Mouse (Mus musculus): ENCODE measurements around the gene Pde4c.

The Pde4c gene

DNA sequence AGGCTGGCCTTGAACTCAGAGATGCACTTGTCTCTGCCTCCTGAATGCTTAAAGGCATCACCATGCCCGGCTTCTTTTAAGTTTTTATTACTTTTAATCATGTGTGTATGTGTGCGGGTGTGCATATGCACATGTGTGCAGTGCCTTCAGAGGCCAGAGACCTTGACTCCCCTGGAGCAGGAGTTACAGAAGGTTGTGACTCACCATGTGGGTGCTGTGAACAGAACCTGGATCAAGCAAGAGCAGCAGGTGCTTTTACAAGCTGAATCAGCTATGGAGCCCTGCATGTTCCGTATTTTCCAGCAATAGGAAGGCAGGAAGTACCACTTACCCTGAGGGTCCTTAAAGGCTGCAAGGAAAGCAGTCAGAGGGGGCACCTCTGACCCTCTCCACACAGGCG lies 32.3 kb upstream of the Pde4c start:
- CTCF ChIA-PET, result interaction anchor here in 2 of 4 experiments (1.0 to 1.3 kb wide), 4 partner anchors 16 to 62 kb away, joined by 3 to 7 read pairs (median 4); partner anchors contain the start of gene Lsm4 (in 1 of the 2)

DNA sequence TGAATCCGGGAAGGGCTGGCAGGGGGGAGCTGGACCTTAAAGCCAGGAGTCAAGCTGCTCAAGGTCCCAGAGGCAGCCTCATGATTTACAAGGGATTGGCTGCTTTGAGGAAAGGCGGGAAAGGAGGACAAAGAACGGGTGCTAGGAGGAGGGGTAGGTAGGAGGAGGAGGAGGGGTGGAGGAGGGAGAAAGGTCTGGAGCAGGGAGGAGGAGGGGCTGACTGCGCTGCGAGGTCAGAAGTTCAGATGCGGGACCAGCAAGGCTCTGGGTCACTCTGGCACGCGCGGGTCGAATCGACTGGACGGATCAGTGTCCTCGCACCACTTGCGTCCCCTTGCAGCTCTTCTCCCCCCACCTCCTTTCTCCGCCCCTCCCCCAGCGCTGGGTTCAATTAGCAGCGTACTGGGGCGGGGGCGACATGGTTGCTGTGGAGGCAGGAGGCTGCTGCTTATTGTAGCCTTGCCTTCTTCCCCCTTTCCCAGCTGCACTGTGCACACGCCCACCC lies 31.7 kb upstream of the Pde4c start:
- CTCF ChIA-PET, result interaction anchor here in 2 of 4 experiments (1.0 to 1.3 kb wide), 4 partner anchors 17 to 62 kb away, joined by 3 to 7 read pairs (median 4); partner anchors contain the start of gene Lsm4 (in 1 of the 2)
- POLR2A ChIA-PET, result interaction anchor here in 3 of 4 experiments (0.6 to 24.5 kb wide), 42 partner anchors 7 to 897 kb away, joined by 3 to 1467 read pairs (median 4); partner anchors contain the start of genes Lsm4 (in 3 of the 3), Arrdc2 (in 2 of the 3), Pgpep1 (in 2 of the 3) and Gm3336 (in 1 of the 3)

More for the DNA sequence above, 32.3 kb upstream of the Pde4c start:
- POLR2A ChIA-PET, result interaction anchor here in 3 of 4 experiments (0.6 to 24.5 kb wide), 38 partner anchors 7 to 897 kb away, joined by 3 to 1467 read pairs (median 5); partner anchors contain the start of genes Lsm4 (in 3 of the 3), Arrdc2 (in 2 of the 3), Pgpep1 (in 2 of the 3) and Gm3336 (in 1 of the 3)

DNA sequence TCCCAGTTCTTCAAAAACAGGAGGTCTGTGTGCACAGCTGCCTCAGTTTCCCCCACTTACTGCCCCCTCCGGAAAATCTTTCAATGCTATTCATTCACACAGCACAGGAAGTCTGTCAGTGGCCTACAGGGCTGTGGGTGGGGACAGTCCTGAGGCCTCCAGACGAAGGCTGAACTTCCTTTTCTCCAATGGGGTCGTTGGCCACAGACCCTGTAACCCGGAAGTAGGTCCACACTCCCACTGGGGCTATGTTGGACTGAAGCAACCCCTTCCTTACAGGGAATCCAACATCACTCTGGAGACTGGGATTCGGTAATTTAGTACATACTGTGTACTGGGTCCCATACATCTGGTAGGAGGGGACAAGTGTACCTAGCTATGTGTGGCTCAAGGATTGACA lies 29.9 kb upstream of the Pde4c start:
- ChIA-PET CTCF (interaction anchor here in 3 of 4 experiments (0.6 to 1.2 kb wide), 4 partner anchors 20 to 179 kb away, joined by 3 to 4 read pairs (median 4); partner anchors contain the start of gene Lsm4 (in 1 of the 3)), POLR2A (interaction anchor here (0.6 to 24.5 kb wide), 13 partner anchors 9 to 977 kb away, joined by 3 to 1467 read pairs (median 4); partner anchors contain the start of genes Lsm4 (in 4 of the 4), Arrdc2 (in 2 of the 4) and Mast3 (in 1 of the 4))

DNA sequence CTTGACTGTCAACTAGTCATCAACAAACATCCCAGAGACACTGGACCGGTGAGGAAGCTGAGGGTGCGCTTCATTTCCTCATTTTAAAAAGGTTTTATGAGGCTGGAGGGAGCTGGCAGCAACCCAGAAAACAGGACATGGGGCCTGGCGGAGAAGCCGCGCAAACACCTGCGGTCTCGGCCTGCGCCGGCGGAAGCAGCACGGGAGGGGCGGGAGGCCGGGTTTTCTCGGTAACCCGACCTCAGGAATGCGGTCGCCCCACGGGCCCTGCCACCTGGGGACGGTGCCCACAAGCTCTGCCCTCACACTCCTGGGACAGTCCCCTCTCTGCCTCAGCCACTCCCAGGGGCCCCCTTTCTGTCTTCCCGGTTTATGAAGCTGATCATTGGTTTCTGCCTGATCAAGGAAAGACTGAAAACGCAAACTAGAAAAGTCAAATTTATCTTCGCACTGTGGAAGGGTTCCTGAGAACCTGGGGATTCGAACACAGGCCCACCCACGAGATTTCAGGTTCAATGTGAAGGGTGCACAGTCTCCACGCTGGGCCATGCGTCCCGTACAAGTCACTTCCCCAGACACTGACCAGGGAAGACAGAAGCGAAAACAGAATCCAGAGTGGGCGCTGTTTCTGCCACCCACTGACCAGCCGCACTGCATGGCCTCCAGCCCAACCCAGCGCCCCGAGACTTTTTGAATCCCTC lies 28.1 kb upstream of the Pde4c start:
- CTCF ChIA-PET, result interaction anchor here in 1 of 4 experiments (1.5 to 7.5 kb wide), 2 partner anchors 22 to 56 kb away, joined by 8 to 93 read pairs; partner anchors contain the start of gene Lsm4
- POLR2A ChIA-PET, result interaction anchor here (0.8 to 24.5 kb wide), 44 partner anchors 9 to 198 kb away, joined by 3 to 1467 read pairs (median 16); partner anchors contain the start of genes Lsm4 (in 4 of the 4), Mpv17l2 (in 3 of the 4), Arrdc2 (in 2 of the 4) and Pgpep1 (in 2 of the 4)

DNA sequence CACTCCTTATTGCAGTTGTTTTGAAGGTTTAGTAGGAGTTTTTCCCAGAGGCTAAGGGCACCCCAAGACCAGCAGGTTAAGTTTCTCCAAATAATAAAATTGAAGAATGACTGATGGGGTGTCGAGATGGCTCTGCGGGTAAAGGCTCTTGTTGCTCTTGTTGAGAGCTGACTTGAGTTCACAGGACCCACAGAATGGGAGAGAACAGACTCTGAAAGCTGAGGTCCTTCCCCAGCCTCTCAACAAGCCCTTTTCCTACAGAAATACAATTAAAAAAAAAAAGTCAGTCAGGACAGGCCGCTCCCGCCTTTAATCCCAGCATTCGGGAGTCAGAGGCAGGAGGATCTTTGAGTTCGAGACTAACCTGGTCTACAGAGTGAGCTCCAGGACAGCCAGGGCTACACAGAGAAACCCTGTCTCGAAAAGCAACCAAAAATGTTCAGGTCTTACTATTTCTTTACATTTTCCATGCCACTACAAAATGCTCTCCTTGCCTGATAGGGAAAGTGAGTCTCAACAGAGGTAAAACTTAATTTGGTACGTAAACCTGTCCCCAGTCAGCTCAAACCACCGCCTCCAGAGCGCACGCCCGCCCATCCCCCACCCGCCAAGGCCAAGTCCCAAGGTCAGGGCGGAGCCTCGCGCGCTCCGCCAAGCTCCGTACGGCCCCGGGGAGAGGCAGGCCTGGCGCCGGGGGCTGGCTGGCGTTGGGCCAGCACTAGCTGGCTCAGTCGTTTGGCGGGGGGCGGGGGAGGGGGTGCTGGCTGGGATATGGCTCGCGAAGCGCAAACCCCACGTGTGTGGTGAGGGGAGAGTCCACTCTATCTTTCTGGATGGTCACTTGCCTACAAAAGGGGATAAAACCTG lies 27.3 kb upstream of the Pde4c start:
- ChIA-PET CTCF (interaction anchor here in 3 of 4 experiments (0.6 to 7.5 kb wide), 11 partner anchors 22 to 184 kb away, joined by 3 to 93 read pairs (median 5); partner anchors contain the start of genes Lsm4 (in 2 of the 3) and Rab3a (in 1 of the 3)), POLR2A (interaction anchor here (0.5 to 24.5 kb wide), 91 partner anchors 9 to 1089 kb away, joined by 3 to 1467 read pairs (median 5); partner anchors contain the start of genes Lsm4 (in 4 of the 4), Rab3a (in 4 of the 4), Arrdc2 (in 3 of the 4) and Mpv17l2 (in 3 of the 4))

DNA sequence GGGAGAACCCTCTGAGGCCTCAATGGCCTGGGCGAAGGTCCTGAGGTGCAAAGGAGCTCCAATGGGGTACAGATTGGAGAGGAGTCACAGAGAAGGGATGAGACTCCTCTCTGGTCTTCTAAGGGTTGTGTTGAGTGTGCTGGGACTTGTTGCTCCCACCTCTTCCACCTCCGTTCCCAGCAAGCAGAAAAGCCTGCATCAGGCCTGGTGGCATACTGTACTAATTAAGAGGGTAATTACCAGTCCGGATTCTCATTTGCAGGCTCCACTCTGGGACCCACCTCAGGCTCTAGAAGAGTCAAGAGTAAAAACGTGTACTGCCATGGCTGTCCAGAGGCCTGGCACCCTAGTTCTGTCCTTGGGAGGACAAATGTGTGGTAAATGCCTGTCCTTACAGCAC lies 26.6 kb upstream of the Pde4c start:
- POLR2A ChIA-PET, result interaction anchor here (0.5 to 24.5 kb wide), 80 partner anchors 8 to 980 kb away, joined by 3 to 1467 read pairs (median 8); partner anchors contain the start of genes Lsm4 (in 4 of the 4), Arrdc2 (in 3 of the 4), Mpv17l2 (in 3 of the 4) and Pgpep1 (in 3 of the 4)
- CTCF ChIA-PET, result interaction anchor here in 3 of 4 experiments (0.7 to 7.5 kb wide), 7 partner anchors 23 to 183 kb away, joined by 3 to 93 read pairs (median 8); partner anchors contain the start of gene Lsm4 (in 2 of the 3)

DNA sequence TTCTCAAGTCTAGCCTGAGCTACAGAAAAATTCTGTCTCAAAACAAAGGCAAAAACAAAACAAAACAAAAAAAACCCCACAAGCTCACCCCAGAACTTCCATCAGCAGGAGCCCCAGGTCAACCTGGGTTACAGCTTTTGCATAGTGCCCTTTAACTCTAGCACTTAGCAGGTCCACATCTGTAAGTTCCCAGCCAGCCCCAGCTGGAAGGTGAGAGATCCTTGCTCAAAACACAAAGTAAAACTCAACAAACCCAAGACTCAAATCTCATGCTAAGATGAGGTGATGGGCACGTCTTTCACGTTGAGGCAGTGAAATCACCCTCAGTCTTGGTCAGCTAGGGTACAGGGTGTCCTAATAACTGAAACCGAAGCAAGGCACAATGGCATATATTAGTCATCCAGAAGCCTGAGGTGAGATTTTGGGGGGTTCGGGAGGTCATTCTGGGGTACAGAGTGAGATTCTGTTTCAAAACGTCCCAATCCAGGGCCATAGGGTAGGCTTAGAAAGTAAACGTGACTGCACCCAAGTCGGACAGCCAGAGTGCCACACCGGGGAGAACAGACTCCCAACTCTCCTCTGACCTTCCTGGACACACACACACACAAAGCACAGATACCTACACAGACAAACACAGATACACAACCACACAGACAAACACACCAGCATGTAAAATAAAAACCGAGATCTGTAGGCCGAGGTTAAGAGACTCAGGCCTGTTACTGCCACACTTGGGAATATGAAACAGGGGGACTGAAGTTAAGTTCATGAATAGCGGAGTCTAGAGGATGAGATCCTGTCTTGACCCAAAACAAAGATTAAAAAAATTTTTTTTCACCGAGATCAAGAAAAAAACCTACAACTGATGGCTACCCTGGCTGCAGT lies 25.9 kb upstream of the Pde4c start:
- CTCF ChIA-PET, result interaction anchor here in 3 of 4 experiments (0.7 to 7.5 kb wide), 16 partner anchors 19 to 142 kb away, joined by 3 to 93 read pairs (median 4); partner anchors contain the start of genes Lsm4 (in 2 of the 3) and Arrdc2 (in 1 of the 3)
- POLR2A ChIA-PET, result interaction anchor here (0.5 to 24.5 kb wide), 239 partner anchors 9 to 1621 kb away, joined by 3 to 1467 read pairs (median 6); partner anchors contain the start of genes Arrdc2 (in 4 of the 4), Lsm4 (in 4 of the 4), Gm3336 (in 3 of the 4) and Mast3 (in 3 of the 4)

DNA sequence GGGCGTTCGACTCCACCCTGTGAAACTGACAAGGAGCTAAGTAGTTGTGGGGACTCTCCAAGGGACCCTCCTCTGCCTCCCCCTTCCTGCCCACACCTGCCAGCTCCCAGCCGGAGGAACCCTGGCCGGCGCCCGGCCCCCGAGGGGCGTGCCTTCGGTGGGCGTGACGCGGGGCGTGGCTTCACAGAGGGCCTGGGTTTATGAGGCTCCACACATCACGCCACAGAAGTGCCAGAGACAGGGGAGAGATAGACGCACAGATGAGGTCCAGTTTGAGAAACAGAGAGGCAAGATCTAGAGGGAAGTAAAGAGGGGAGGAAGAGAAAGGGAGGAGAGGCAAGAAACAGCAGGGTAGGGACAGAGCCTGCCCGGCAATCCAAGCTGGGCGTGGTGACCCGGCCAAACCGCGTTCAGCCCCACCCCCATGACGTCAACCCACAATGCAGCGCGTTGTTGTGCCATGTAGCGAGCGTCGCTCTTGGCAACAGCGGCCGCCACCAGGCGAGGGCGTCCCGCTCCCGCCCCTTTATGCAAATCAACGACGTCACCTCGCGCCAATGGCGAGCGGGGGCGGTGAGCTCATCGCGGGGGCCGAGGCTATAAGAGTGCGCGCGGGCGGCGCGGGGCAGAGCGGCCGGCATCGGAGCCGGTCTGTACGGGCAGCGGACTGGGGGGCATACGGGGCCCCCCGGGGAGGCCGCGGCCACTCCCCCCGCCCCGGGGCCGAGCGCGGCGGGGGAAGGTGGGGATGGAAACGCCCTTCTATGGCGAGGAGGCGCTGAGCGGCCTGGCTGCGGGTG lies 25.0 kb upstream of the Pde4c start, which contains the start of gene Jund:
Gene Jund, plus strand, starts transcription at position 640 of the 800 bp plus-strand sequence.
- ChIA-PET POLR2A (interaction anchor here (0.5 to 24.5 kb wide), 289 partner anchors 10 to 1635 kb away, joined by 3 to 1467 read pairs (median 5); partner anchors contain the start of genes Arrdc2 (in 4 of the 4), Lsm4 (in 4 of the 4), Ell (in 3 of the 4) and Fkbp8 (in 3 of the 4)), CTCF (interaction anchor here in 3 of 4 experiments (0.5 to 7.5 kb wide), 28 partner anchors 18 to 743 kb away, joined by 3 to 93 read pairs (median 4); partner anchors contain the start of genes Lsm4 (in 2 of the 3), Arrdc2 (in 1 of the 3) and Gm3336 (in 1 of the 3))

DNA sequence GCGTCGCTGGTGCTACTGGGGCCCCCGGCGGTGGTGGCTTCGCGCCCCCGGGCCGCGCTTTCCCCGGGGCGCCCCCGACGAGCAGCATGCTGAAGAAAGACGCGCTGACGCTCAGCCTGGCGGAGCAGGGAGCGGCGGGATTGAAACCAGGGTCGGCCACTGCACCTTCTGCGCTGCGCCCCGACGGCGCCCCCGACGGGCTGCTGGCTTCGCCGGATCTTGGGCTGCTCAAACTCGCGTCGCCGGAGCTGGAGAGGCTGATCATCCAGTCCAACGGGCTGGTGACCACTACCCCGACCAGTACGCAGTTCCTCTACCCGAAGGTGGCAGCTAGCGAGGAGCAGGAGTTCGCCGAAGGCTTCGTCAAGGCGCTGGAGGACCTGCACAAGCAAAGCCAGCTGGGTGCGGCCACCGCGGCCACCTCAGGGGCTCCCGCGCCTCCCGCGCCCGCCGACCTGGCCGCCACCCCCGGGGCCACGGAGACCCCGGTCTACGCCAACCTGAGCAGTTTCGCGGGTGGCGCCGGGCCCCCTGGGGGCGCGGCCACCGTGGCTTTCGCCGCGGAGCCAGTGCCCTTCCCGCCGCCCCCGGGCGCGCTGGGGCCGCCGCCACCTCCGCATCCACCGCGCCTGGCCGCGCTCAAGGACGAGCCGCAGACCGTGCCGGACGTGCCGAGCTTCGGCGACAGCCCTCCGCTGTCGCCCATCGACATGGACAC lies 24.2 kb upstream of the Pde4c start:
- ChIA-PET CTCF (interaction anchor here in 3 of 4 experiments (0.5 to 7.5 kb wide), 21 partner anchors 18 to 338 kb away, joined by 3 to 93 read pairs (median 4); partner anchors contain the start of genes Lsm4 (in 2 of the 3), Arrdc2 (in 1 of the 3) and Gm3336 (in 1 of the 3)), POLR2A (interaction anchor here (0.5 to 24.5 kb wide), 248 partner anchors 8 to 1635 kb away, joined by 3 to 1467 read pairs (median 6); partner anchors contain the start of genes Lsm4 (in 4 of the 4), Arrdc2 (in 3 of the 4), Ell (in 3 of the 4) and Fkbp8 (in 3 of the 4))

DNA sequence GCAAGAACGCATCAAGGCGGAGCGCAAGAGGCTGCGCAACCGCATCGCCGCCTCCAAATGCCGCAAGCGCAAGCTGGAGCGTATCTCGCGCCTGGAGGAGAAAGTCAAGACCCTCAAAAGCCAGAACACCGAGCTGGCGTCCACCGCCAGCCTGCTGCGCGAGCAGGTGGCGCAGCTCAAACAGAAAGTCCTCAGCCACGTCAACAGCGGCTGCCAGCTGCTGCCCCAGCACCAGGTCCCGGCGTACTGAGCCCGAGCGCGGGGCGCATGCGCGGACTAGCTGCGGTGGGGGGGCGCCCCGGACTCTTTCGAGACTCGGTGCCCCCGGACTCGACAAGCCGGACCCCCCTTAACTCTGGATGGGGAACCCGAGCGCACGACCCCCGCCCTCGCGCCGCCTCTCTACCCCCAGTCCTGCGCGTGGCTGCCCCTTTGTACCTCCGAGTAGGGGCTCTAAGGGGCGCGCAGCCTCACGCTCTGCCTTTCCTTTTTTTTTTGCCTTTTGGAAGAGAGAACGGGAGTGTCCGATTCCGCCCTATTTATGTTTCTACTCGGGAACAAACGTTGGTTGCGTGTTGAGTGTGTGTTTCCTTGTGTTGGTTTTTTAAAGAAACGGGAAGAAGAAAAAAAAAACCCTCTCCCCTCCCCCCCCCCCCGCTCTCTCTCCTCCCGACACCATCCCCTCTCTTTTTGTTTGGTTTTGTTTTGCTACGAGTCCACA lies 23.5 kb upstream of the Pde4c start:
- CTCF ChIA-PET, result interaction anchor here (0.6 to 7.5 kb wide), 23 partner anchors 10 to 431 kb away, joined by 3 to 93 read pairs (median 6); partner anchors contain the start of genes Lsm4 (in 3 of the 4), Gm3336 (in 1 of the 4) and Rab3a (in 1 of the 4)
- POLR2A ChIA-PET, result interaction anchor here (0.5 to 24.5 kb wide), 130 partner anchors 8 to 1717 kb away, joined by 3 to 1467 read pairs (median 8); partner anchors contain the start of genes Lsm4 (in 4 of the 4), Arrdc2 (in 3 of the 4), Gm3336 (in 3 of the 4) and Mpv17l2 (in 3 of the 4)

DNA sequence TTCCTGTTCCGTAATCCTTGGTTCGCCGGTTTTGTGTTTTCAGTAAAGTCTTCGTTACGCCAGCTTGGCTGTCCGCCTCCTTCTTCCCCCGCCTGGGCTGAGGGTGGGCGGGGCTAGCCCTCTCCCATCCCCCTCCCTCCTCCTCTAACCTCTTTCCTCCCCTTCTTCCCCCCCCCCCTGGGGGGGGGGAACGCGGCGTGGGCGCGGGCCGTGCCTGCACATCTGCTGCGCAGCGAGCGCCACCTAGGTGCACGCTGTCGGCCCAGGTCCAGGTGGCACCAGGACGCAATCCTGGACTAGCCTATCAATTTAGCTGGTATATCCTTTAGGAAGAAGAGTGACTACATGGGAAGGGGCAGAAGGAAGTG lies 23.0 kb upstream of the Pde4c start:
- POLR2A ChIA-PET, result interaction anchor here (0.6 to 24.5 kb wide), 108 partner anchors 9 to 1718 kb away, joined by 3 to 1467 read pairs (median 8); partner anchors contain the start of genes Lsm4 (in 4 of the 4), Arrdc2 (in 3 of the 4), Gm3336 (in 3 of the 4) and Mpv17l2 (in 3 of the 4)
- CTCF ChIA-PET, result interaction anchor here (0.6 to 7.5 kb wide), 27 partner anchors 9 to 836 kb away, joined by 3 to 93 read pairs (median 6); partner anchors contain the start of genes Lsm4 (in 3 of the 4), Gm3336 (in 1 of the 4), Rab3a (in 1 of the 4) and Ssbp4 (in 1 of the 4)

DNA sequence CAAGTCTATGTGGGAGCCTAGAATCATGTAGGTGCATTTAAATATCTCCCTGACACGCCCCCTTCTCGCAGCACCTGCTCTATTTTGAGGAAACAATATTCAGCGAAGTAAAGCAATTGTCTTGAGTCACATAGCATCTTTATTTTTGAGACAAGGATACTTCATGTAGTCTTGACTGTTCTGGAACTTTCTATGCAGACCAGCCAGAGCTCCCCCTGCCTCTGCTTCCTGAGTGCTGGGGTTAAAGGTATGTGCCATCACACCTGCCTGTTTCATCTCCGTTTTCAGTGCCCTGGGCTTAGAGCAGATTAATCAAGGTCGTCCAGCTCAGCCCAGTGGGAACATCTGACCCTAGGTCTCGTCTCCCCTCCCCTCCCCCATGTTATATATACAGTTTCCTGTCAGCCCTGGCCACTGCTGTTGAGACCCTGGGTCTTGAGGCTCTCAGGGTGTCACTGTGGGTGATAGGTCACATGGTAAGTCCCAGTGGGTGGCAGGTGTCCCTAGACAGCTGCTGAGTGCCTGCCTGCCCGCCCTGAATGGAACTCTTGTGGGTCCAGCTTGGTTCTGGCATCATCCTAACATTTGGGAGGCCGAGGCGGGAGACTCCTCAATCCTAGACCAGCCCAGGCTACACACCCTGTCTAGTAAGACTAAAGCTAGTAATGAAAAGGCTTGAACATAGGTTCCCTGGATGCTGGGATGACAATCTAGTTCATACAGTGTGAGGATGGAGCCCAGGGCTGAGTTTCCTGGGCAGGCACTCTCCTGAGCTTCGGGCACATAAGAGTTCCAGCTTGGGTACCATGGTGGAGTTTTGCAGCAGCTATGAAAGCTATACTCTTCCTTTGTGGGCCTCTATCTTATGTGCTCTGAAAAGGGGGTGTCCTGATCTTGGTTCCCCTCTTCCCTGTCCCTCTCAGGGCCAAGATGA lies 22.2 kb upstream of the Pde4c start:
- ChIA-PET POLR2A (interaction anchor here (0.6 to 24.5 kb wide), 85 partner anchors 8 to 876 kb away, joined by 3 to 1467 read pairs (median 9); partner anchors contain the start of genes Lsm4 (in 4 of the 4), Arrdc2 (in 3 of the 4), Mpv17l2 (in 3 of the 4) and Gm3336 (in 2 of the 4)), CTCF (interaction anchor here (0.6 to 7.5 kb wide), 22 partner anchors 9 to 835 kb away, joined by 3 to 93 read pairs (median 5); partner anchors contain the start of genes Lsm4 (in 3 of the 4), Gm3336 (in 1 of the 4), Rab3a (in 1 of the 4) and Ssbp4 (in 1 of the 4))
